Mouse (Mus musculus): ENCODE measurements around the gene Slc6a9.

GRCm38 (mm10) chr4:117918261-117918660 lies 84.0 kb downstream of the Slc6a9 start:
- no peak for TF ChIP-seq POLR2A (IDR thresholded peaks at IDR 0.05; ENCODE audit: borderline replicate concordance, control insufficient read depth, low read depth, low read length)
- TF ChIP-seq CTCF (IDR thresholded peaks at IDR 0.05; ENCODE audit: control insufficient read depth, insufficient read depth, low read length) = no peak
